Mouse (Mus musculus): ENCODE measurements around the gene Twf1.

- no peak for TF ChIP-seq CTCF (IDR thresholded peaks at IDR 0.05; ENCODE audit: low read depth)
- TF ChIP-seq EP300 (IDR thresholded peaks at IDR 0.05; ENCODE audit: low read depth), result no peak
Observed at GRCm38 (mm10) chr15:94539296-94539695, 50.4 kb downstream of the Twf1 start.

Measured in liver, embryonic 14.5 days (tissue).